Mouse (Mus musculus) inflammation-experienced regulatory T-cells, adult 6 months (primary cell): ENCODE measurements around the gene Nell1. TPM values are rescaled to one million over a fixed set of nuclear protein-coding genes. Genes with fewer than 3 reads are reported as not detected.

Experiments
- ATAC-seq: one replicate; pipeline ENCODE4 v1.8.0; 2017
- polyA plus RNA-seq, 3 experiments: library from polyadenylated mRNA; unstranded; fragments of 100-300 nt; shearing (Covaris generic); gene quantifications; one replicate each; pipeline ENCODE4 v1.2.1; 2017

Nell1 gene
- polyA plus RNA-seq, 3 experiments from 2014 or later, result not detected

GRCm38 (mm10) chr7:50338226-50338625 is 363.6 kb downstream of the Nell1 start:
- ATAC-seq, result no peak

- ATAC-seq, result no peak
Observed at GRCm38 (mm10) chr7:50338757-50339156, 364.1 kb downstream of the Nell1 start.

DNA sequence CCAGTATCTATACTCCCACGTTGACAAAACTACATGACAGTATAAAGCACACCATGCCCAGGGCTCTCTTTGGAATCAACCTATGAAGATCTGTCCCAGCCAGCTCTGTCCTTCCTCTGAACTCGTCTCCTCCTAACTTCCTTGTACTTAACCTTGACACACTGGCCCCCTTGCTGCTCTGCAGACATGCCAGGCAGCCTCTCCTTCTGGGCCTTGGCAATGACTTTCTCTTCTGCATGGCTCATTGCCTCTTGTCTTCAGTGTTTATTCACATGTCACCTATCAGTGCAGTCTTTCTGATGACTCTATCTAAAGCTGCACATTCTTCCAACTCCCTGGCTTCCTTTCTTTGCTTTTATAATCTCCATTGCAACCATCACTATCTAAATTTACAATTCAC is 376.9 kb downstream of the Nell1 start:
- no peak for ATAC-seq

DNA sequence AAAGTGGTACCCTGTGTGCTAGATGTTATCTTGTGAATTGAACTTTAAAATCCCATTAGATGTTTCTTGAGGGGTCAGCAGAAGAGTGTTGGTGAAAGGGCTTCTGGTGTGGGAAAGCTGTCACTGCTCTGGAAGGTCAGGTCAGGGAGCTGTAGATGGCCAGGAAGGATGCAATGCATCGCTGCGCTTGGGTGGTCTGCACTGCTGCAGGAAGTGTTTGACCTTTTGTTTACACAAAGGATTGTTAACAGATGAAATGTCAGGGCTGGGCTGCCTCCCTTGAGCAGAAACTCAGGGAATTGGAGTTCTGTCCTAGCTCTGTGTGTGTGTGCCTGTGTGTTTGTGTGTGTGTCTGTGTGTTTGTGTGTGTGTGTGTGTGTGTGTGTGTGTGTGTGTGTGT is 382.5 kb downstream of the Nell1 start:
- ATAC-seq, result no peak

- ATAC-seq, result no peak
Observed at GRCm38 (mm10) chr7:50362039-50362438, 387.4 kb downstream of the Nell1 start.

DNA sequence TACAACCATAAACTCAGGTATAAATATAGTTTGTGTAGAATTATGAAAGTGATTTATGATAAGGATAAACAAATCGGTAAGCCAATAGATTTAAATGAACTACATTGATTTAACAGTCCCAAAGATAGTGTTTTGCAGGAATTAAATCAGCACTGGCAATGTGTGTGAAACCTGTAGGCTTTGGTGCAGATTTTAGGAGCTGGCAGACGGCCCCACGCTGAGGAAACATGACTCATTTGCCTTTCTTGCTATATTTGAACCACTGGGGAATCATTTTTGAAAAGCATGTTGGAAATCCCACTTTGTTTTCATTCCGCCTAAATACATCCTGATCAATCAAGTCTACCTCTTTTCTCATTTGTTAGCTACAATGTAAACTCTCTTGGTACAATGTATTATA is 400.2 kb downstream of the Nell1 start:
- no peak for ATAC-seq

DNA sequence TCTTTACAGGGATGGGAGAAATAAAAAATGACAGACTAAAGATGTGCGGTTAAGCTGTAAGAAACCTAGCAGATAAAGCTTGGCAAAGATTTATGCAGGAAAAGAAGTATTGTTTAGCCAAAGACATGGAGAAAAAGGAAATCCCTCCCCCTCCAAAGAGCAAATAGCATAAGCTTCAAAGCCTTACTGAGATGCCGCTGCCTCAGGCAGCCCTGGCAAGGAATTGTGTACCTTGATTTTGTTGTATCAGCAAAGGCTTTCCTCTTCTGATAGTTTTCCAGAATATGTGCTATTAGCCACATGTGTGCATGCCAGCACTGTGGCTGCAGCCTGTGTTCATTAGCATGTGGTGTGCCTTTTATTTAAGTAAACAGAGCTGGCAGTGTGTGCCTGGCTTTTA is 435.8 kb downstream of the Nell1 start:
- ATAC-seq, result no peak

DNA sequence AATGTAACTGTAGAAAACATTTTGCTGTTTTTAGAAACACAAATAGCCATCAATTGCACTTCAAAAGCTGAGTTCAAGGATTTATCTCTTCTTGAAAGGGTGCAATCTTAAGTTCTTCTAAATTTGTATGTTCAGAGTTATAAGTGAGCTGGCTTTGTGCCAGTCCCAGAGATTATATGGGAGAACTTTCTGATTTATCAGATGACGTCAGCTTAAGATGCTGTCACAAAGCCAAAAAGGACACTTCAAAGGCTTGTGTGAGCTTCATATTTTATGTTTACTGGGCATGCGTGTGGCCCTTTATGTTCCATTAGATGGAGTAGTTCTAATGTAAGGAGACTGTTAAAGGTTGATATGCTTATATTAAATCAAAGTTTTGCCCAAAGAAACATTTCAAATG is 445.3 kb downstream of the Nell1 start:
- ATAC-seq, result no peak

GRCm38 (mm10) chr7:50422422-50423195 is 447.9 kb downstream of the Nell1 start:
- ATAC-seq, result no peak

DNA sequence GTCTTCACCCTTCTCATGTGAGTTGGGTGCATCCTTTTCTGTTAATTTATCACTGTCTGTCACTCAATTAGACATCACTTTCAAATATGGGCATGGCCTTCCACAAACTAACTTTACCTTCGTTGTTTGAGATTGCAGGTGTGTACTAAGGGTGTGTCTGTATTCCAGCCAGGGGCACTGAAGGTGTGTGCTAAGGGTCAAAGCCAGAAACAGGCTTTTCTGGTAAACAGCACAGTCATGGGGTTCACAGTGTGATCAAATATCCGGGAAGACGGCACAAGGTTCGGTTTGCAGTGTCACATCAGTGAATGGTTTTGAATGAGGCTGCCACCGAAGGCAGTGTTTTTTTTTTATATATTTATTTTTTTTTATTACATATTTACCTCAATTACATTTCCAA is 455.1 kb downstream of the Nell1 start:
- no peak for ATAC-seq

DNA sequence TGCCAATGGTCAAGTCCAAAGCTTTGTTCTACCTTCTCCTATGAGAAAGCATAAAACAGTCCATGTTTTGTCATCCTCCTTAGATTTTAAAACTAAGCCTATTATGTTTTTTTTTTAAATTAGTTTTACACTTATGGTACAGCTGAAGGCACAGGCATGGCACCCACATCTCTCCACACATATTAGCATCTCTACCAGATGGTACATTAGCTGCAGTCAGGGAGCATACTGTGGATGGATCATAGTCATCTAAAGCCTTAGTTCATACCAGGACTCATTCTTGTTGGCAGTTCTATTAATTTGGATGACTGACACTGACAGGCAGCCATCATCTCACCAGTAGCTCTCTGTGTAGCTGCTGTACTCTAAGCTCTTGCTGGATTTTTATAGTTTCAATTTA is 466.6 kb downstream of the Nell1 start:
- no peak for ATAC-seq

- ATAC-seq, result no peak
Observed at GRCm38 (mm10) chr7:50447316-50447715, 472.7 kb downstream of the Nell1 start.

DNA sequence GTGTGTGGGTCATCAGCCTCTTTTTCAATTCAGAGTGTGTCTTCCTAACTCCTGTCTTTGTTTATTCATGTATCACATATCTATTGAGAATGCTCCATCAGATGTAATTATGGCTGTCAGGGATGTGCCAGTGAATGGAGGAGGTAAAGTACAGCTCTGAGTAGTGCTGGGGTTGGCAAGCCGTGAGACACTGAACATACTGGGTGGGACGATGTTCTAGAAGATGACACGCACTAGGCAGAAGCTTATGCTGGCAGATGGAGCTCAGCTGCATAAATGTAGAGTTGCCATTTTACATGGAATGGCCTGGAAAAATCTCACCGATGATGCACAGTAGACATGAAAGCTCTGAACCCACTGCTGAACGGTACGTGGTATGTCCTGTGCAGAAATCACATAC is 493.1 kb downstream of the Nell1 start:
- ATAC-seq, result no peak

DNA sequence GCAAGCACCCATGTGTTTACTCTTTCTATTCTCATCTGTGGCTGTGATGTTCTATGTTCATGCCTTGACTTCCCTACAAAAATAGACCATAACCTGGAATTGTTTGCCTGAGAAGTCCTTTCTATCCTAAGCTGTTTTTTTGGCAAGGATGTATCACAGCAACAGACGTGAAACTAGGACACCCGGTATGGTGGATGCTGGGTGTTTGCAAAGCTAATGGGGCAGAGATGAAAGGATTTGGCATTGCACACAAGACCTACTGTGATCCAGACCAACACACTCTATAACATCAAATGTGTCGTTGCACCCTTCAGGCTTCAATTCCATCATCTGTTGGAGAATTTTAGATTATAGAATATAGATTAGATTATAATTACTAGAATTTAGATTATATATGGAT is 495.9 kb downstream of the Nell1 start:
- no peak for ATAC-seq

DNA sequence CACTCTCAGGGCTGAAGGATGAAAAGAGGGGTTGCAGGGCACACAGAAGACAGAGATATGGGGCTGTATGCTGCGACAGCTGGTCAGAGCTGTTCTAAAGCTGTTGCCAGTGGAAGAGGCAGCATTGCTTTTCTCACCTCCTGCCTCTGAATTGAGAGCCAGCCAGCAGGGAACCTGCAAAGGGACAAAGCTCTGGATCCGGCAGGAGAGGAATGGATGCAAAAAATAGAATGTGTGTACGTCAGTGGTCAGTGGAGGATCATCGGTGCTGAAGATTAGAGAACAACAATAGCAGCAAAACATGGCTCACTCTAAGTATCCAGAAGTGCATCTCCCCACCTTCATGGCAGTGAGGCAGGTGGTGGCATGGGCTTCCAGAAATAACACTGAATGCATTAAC is 507.3 kb downstream of the Nell1 start:
- no peak for ATAC-seq

DNA sequence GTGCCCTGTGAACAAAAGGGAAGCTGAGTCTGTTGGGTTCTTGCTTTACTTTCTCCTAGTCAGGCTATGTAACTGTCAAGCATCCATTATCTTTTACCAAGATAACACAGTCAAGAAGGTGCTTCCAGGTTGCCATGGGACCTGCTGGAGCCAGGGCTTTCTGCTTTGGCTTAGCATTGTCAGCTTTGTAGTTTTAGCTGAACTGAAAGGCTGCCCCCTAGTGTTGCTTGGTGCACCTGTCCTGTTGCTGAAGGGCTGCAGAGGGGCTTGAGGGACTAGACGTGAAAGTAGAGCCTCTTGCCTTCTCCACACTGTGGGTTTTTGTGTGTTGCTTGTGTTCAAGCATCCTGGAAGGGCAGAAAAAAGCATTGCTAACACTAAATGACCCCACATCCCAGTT is 510.6 kb downstream of the Nell1 start:
- no peak for ATAC-seq

- ATAC-seq, result no peak
Observed at GRCm38 (mm10) chr7:50486884-50487420, 512.3 kb downstream of the Nell1 start.

- no peak for ATAC-seq
Observed at GRCm38 (mm10) chr7:50501562-50501961, 526.9 kb downstream of the Nell1 start.

- ATAC-seq, result no peak
Observed at GRCm38 (mm10) chr7:50507047-50507446, 532.4 kb downstream of the Nell1 start.

DNA sequence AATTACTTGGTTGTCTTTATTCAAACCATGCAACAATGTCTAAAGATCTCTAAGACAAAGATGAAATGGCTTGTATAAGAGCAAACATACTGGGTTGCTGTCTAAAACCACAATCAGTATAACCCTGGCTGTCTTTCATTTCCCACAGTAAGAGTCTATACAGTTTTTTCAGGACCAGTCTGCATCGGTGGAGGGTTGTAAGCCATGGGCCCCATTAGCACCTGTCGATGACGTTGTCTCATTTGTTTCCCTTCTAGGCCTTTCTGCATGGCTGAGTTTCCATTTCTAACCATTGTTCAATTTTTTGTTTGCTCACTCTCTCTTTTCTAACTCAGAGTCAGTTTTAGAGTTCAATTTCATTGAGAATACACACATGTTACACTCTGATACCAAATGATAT is 540.2 kb downstream of the Nell1 start:
- ATAC-seq, result no peak

DNA sequence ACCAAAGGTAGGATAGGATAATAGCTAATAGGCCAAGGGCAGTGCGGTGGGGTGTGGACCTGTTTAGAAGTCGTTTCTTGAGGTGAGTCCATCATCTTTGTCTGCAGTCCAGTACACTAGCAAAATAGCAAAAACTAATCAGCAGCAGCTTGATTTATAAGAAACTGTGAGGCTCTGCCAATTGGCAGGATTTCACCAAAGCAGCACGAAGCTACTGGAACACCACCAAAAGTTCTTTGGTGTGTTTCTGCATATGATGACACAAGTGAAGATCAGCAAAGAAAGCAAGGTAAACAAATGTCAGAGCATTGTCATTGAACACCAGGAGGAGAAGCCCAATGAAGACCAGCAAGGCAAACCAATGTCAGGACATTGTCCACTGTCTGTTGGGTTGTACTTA is 542.0 kb downstream of the Nell1 start:
- no peak for ATAC-seq

DNA sequence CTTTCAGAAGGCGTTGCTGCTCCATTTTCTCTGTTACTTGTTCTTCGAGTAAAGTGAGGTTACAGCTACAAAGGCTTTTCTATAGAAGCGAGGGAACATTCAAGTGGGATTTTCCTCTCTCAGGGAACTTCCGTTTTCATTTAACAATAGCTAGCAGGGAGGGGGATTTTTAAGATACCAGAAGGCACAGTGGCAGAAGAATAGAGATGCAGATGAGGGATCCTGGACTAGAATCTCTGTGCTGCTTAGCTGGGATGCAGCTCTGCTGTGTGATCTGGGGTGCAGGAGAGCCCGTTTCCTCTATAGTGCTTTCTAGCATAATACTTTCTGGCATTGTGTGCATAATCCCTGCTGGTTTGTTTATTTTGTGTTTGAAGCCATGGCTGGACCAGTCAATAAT is 568.7 kb downstream of the Nell1 start:
- ATAC-seq, result no peak

- ATAC-seq, result no peak
Observed at GRCm38 (mm10) chr7:50549572-50549971, 574.9 kb downstream of the Nell1 start.

DNA sequence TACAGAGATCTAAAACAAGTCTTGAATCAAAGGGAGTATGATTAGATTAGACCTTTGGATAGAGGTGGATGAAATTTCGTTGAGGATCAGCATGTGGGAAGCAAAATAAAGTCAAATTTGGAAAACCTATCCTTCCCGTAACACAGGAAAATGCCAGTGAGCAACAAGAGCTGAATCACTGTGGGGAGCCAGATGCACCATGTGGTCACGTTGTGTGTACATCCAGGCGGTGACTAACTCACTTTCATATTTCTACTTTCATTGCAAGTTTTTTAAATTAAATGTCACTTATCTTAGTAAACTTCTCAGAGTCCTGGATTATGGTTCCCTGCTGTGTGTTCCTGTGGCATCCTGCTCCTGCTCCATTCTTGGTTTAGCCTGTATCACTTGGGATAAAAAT is 576.8 kb downstream of the Nell1 start:
- no peak for ATAC-seq

DNA sequence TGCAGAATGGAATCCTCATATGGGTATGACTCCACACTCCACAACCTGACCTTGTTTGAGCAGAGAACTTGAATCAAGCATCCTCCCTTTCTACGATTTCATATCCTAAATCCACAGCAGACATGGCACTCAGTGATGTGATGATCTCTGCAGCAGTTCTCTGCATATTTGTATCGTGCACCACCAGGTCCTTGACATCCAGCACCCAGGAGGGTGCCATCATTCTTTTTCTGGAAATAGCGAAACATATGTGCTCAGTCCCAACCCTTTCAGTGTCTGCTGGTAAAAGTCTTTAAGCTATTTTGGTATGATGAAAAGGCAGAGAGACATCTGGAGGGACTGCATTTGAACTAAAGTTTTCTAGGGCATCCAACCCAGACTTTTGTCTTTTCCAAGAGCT is 588.0 kb downstream of the Nell1 start:
- ATAC-seq, result no peak
